Mouse (Mus musculus): ENCODE measurements around the gene Anxa11.
"Not testable (repeated sequence)": the region's sequence is repeated elsewhere in the genome, so short reads cannot be mapped to it uniquely, and the experiment has no call there.

DNA sequence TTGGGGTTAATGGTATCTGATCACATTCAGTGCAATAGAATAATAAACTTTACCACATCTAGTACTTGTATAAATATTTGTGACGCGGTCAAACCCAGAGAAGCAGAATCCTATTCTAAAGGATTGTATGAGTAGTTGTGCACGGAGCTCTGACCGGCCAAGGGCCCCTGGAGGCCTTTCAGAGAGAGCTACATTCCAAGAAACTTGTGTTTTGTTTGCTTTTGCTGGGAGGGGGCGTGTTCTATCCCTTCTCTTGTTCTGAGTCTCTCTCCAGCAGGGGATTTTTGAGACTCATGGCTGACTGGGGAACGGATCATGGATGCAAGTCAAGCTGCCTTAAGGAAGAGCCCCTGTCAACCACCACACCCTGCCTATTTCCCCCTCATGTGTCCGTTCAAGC is 53.7 kb downstream of the Anxa11 start:
- not testable (repeated sequence) for TF ChIP-seq POLR2A (IDR thresholded peaks at IDR 0.05; ENCODE audit: control insufficient read depth, low read depth, low read length); CTCF (IDR thresholded peaks at IDR 0.05; ENCODE audit: control insufficient read depth, insufficient read depth, insufficient replicate concordance, low read depth, low read length)

All from testis, adult 2 months (tissue).